Mouse (Mus musculus): ENCODE data around the gene Tmem106c.

- TF ChIP-seq CTCF (IDR thresholded peaks at IDR 0.05) (no peak), EP300 (IDR thresholded peaks at IDR 0.05) (no peak)
These were observed 9.3 kb upstream of the Tmem106c start for GRCm38 (mm10) chr15:97954671-97955070.

All from lung, postnatal 0 days (tissue).